Comparison of ENCODE assay signal across 8 mouse cellular contexts in the genomic region with DNA sequence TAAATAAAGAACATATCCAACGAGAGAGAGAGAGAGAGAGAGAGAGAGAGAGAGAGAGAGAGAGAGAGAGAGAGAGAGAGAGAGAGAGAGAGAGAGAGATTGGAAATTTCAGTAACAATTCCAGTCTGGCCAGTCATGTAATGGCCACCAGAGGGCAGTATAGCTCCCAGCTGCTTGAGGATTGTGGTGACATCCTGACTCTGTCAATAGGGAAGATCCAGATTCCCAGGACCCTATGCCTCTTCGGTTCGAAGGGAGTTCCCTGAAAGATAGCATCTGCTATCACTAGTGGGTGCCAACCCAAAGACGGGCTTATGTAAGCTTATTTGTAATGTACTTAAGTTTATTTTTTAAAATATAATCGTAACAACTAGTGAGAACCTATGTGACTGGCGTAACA.
DNase-seq lines count a peak whose midpoint lies in the region; ATAC-seq and TF ChIP-seq lines count a peak whose summit lies in the region.

No protein-coding gene starts in this region.

- DNase-seq in layer of hippocampus, adult 2 months (ENCODE audit: low spot score in 2 of 2): peak; percentile 32 to 54
- no peak for DNase-seq in layer of hippocampus, adult 9-10 months (ENCODE audit: low spot score)
- DNase-seq in adrenal gland, postnatal 25 days: peak; percentile 39
- DNase-seq in embryo, embryonic 9.5 days (ENCODE audit: extremely low spot score): peak; percentile 20
- peak; percentile 69 for DNase-seq in kidney, postnatal 10 days
- DNase-seq in midbrain, postnatal 0 days (ENCODE audit: low spot score): peak; percentile 67

- H3K9me3 ChIP-seq in E14TG2a.4 (ENCODE audit: low read length): no peaks in the 10 kb centered on the region
- no peaks in the 10 kb centered on the region for H3K9me3 ChIP-seq in midbrain, postnatal 0 days (ENCODE audit: low read length)

- no peak overlapping the region; the same call in 1 of the 2 replicates for H3K4me3 ChIP-seq in layer of hippocampus, adult 2 months
- H3K4me3 ChIP-seq in E14TG2a.4 (replicated peaks; ENCODE audit: low read length): no peak overlapping the region
- H3K4me3 ChIP-seq in midbrain, postnatal 0 days (ENCODE audit: low read depth, low read length): no peak overlapping the region

- 63% methylated on average over 6 of the region's 6 CpGs for WGBS in midbrain, postnatal 0 days

- no peak overlapping the region for H3K4me2 ChIP-seq in midbrain, postnatal 0 days (ENCODE audit: low read depth, low read length, poor library complexity, severe bottlenecking)

- no peak overlapping the region for H3K9ac ChIP-seq in midbrain, postnatal 0 days (replicated peaks; ENCODE audit: low read length, poor library complexity, severe bottlenecking)

- H3K4me1 ChIP-seq in E14TG2a.4 (replicated peaks; ENCODE audit: low read depth, low read length): no peaks in the 10 kb centered on the region
- H3K4me1 ChIP-seq in midbrain, postnatal 0 days (ENCODE audit: insufficient read depth, low read length): no peaks in the 10 kb centered on the region

- no peaks in the 10 kb centered on the region for H3K27me3 ChIP-seq in E14TG2a.4 (ENCODE audit: insufficient read depth, low read length)
- no peaks in the 10 kb centered on the region for H3K27me3 ChIP-seq in midbrain, postnatal 0 days (ENCODE audit: insufficient read depth, low read length)

- no peak overlapping the region for H3K27ac ChIP-seq in layer of hippocampus, adult 2 months
- no peak overlapping the region for H3K27ac ChIP-seq in midbrain, postnatal 0 days (ENCODE audit: low read depth, low read length)

- no peaks in the 10 kb centered on the region for H3K36me3 ChIP-seq in E14TG2a.4 (ENCODE audit: insufficient read depth, low read length)
- H3K36me3 ChIP-seq in midbrain, postnatal 0 days (ENCODE audit: insufficient read depth, low read length): no peaks in the 10 kb centered on the region

- peak; percentile 79 for TF ChIP-seq CTCF in layer of hippocampus, adult 2 months (conservative IDR thresholded peaks at IDR 0.05)
- TF ChIP-seq CTCF in E14TG2a.4 (conservative IDR thresholded peaks at IDR 0.05; ENCODE audit: low read length): peak; percentile 65
- peak; percentile 78 for TF ChIP-seq CTCF in midbrain, postnatal 0 days (IDR thresholded peaks at IDR 0.05)

- ATAC-seq in midbrain, postnatal 0 days (ENCODE audit: low FRiP score): no peak
- ATAC-seq in erythroblast, adult 5-6 weeks (replicated peaks; ENCODE audit: low FRiP score, poor library complexity, severe bottlenecking): no peak
